Mouse (Mus musculus): ENCODE measurements around the gene Irf2bp1. TPM values are rescaled to one million over a fixed set of nuclear protein-coding genes. Genes with fewer than 3 reads are reported as not detected.

Irf2bp1 gene
- polyA plus RNA-seq, 2 experiments = 6.8 TPM

DNA sequence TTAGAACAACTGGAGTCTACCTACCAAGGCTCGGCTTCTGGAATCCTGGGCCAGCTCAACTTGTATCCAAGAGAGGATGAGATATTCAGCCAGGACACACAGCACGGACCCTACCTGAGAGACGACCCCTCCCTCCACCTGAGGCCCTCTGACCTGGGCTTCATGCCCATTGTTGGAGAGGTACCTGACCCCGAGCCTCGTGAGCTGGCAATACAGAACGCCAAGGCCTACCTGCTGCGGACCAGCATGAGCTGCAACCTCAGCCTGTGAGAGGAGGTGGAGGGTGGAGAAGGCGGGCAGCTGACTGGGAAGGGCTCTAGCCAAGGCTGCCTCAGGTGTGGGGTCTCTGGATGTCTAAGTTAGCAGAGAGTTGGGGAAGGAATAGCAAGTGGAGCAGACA is 51.3 kb downstream of the Irf2bp1 start:
- 71% methylated on average over 8 of the region's 8 CpGs for WGBS (ENCODE audit: insufficient replicate concordance)
- no peaks in the 10 kb centered on the region for H3K4me1 ChIP-seq (replicated peaks; ENCODE audit: control insufficient read depth in 2 of 2, insufficient read depth in 2 of 2, low read length in 1 of 2)
- ATAC-seq (ENCODE audit: insufficient read depth) (no peak), DNase-seq (ENCODE audit: low read depth in 3 of 3, low spot score in 3 of 3) (no peak)
- TF ChIP-seq CTCF (IDR thresholded peaks at IDR 0.05; ENCODE audit: low read depth) = no peak
- TF ChIP-seq EP300 (IDR thresholded peaks at IDR 0.05; ENCODE audit: low read depth) = no peak
- H3K36me3 ChIP-seq (replicated peaks; ENCODE audit: control insufficient read depth, insufficient read depth, low read depth) = peaks cover 2% of the 10 kb centered on the region; the same call in 1 of the 2 replicates
- no peak overlapping the region for H3K27ac ChIP-seq
- no peak overlapping the region for H3K4me2 ChIP-seq (ENCODE audit: low read depth)
- H3K9me3 ChIP-seq (ENCODE audit: control insufficient read depth, low read length) = no peaks in the 10 kb centered on the region
- no peaks in the 10 kb centered on the region for H3K27me3 ChIP-seq (ENCODE audit: control insufficient read depth, insufficient read depth, low read length)
- no peak overlapping the region for H3K9ac ChIP-seq (replicated peaks)
- no peak overlapping the region for H3K4me3 ChIP-seq (ENCODE audit: insufficient read depth in 1 of 2, low read depth in 2 of 2, low read length in 2 of 2)

Other genes starting within 250 kb of the Irf2bp1 start
- not detected in 2 replicates for gene Psg19, start 205.5 kb upstream of the Irf2bp1 start, polyA plus RNA-seq (2012; rRNA removed)
- gene Psg19, start 205.5 kb upstream of the Irf2bp1 start, polyA plus RNA-seq (2014; fragmentation: Nextera tagmentation; extraction: Ambion mirVana) = not detected in 2 replicates
- 0.03 TPM in 1 of 2 replicates, not detected in the other for gene Psg17, start 182.4 kb upstream of the Irf2bp1 start, polyA plus RNA-seq (2012; rRNA removed)
- not detected in 2 replicates for gene Psg17, start 182.4 kb upstream of the Irf2bp1 start, polyA plus RNA-seq (2014; fragmentation: Nextera tagmentation; extraction: Ambion mirVana)
- 0.16 and 0.18 TPM in 2 replicates for gene Mill2, start 164.1 kb upstream of the Irf2bp1 start, polyA plus RNA-seq (2012; rRNA removed)
- 0.09 and 0.19 TPM in 2 replicates for gene Mill2, start 164.1 kb upstream of the Irf2bp1 start, polyA plus RNA-seq (2014; fragmentation: Nextera tagmentation; extraction: Ambion mirVana)
- 10.5 and 15.1 TPM in 2 replicates for gene Pglyrp1, start 132.7 kb upstream of the Irf2bp1 start, polyA plus RNA-seq (2012; rRNA removed)
- gene Pglyrp1, start 132.7 kb upstream of the Irf2bp1 start, polyA plus RNA-seq (2014; fragmentation: Nextera tagmentation; extraction: Ambion mirVana) = 23.2 and 32.0 TPM in 2 replicates
- gene Ccdc61, start 93.6 kb upstream of the Irf2bp1 start, polyA plus RNA-seq (2012; rRNA removed) = 6.5 and 10.0 TPM in 2 replicates
- gene Ccdc61, start 93.6 kb upstream of the Irf2bp1 start, polyA plus RNA-seq (2014; fragmentation: Nextera tagmentation; extraction: Ambion mirVana) = 5.5 and 6.7 TPM in 2 replicates
- 0.11 TPM in 2 replicates for gene Nova2, start 78.2 kb upstream of the Irf2bp1 start, polyA plus RNA-seq (2012; rRNA removed)
- gene Nova2, start 78.2 kb upstream of the Irf2bp1 start, polyA plus RNA-seq (2014; fragmentation: Nextera tagmentation; extraction: Ambion mirVana) = 0.03 and 0.05 TPM in 2 replicates
- not detected in 2 replicates for gene Nanos2, start 16.6 kb upstream of the Irf2bp1 start, polyA plus RNA-seq (2012; rRNA removed)
- gene Nanos2, start 16.6 kb upstream of the Irf2bp1 start, polyA plus RNA-seq (2014; fragmentation: Nextera tagmentation; extraction: Ambion mirVana) = not detected in 2 replicates
- gene Mypop, start 12.8 kb upstream of the Irf2bp1 start, polyA plus RNA-seq (2012; rRNA removed) = 0.20 and 0.21 TPM in 2 replicates
- gene Mypop, start 12.8 kb upstream of the Irf2bp1 start, polyA plus RNA-seq (2014; fragmentation: Nextera tagmentation; extraction: Ambion mirVana) = 0.30 and 0.34 TPM in 2 replicates
- gene Foxa3, start 19.5 kb downstream of the Irf2bp1 start, polyA plus RNA-seq (2012; rRNA removed) = 12.2 and 13.9 TPM in 2 replicates
- 25.7 and 26.5 TPM in 2 replicates for gene Foxa3, start 19.5 kb downstream of the Irf2bp1 start, polyA plus RNA-seq (2014; fragmentation: Nextera tagmentation; extraction: Ambion mirVana)
- 27.3 and 29.1 TPM in 2 replicates for gene Sympk, start 20.3 kb downstream of the Irf2bp1 start, polyA plus RNA-seq (2012; rRNA removed)
- gene Sympk, start 20.3 kb downstream of the Irf2bp1 start, polyA plus RNA-seq (2014; fragmentation: Nextera tagmentation; extraction: Ambion mirVana) = 10.7 and 11.8 TPM in 2 replicates
- gene Rsph6a, start 50.6 kb downstream of the Irf2bp1 start, polyA plus RNA-seq (2012; rRNA removed) = not detected in 2 replicates
- not detected in 2 replicates for gene Rsph6a, start 50.6 kb downstream of the Irf2bp1 start, polyA plus RNA-seq (2014; fragmentation: Nextera tagmentation; extraction: Ambion mirVana)
- 18.1 and 20.2 TPM in 2 replicates for gene Dmwd, start 72.2 kb downstream of the Irf2bp1 start, polyA plus RNA-seq (2012; rRNA removed)
- 3.5 and 3.7 TPM in 2 replicates for gene Dmwd, start 72.2 kb downstream of the Irf2bp1 start, polyA plus RNA-seq (2014; fragmentation: Nextera tagmentation; extraction: Ambion mirVana)
- gene Dmpk, start 79.8 kb downstream of the Irf2bp1 start, polyA plus RNA-seq (2012; rRNA removed) = 17.9 and 20.7 TPM in 2 replicates
- gene Dmpk, start 79.8 kb downstream of the Irf2bp1 start, polyA plus RNA-seq (2014; fragmentation: Nextera tagmentation; extraction: Ambion mirVana) = 8.3 and 10.6 TPM in 2 replicates
- gene Six5, start 90.5 kb downstream of the Irf2bp1 start, polyA plus RNA-seq (2012; rRNA removed) = 3.3 and 4.3 TPM in 2 replicates
- gene Six5, start 90.5 kb downstream of the Irf2bp1 start, polyA plus RNA-seq (2014; fragmentation: Nextera tagmentation; extraction: Ambion mirVana) = 0.60 and 1.3 TPM in 2 replicates
- gene Gm4969, start 114.3 kb downstream of the Irf2bp1 start, polyA plus RNA-seq (2012; rRNA removed) = 0.14 and 0.25 TPM in 2 replicates
- gene Gm4969, start 114.3 kb downstream of the Irf2bp1 start, polyA plus RNA-seq (2014; fragmentation: Nextera tagmentation; extraction: Ambion mirVana) = 0.16 and 0.22 TPM in 2 replicates
- gene Fbxo46, start 115.8 kb downstream of the Irf2bp1 start, polyA plus RNA-seq (2012; rRNA removed) = 2.0 and 2.6 TPM in 2 replicates
- 2.6 and 3.0 TPM in 2 replicates for gene Fbxo46, start 115.8 kb downstream of the Irf2bp1 start, polyA plus RNA-seq (2014; fragmentation: Nextera tagmentation; extraction: Ambion mirVana)
- gene Qpctl, start 145.2 kb downstream of the Irf2bp1 start, polyA plus RNA-seq (2012; rRNA removed) = 2.2 and 2.3 TPM in 2 replicates
- 2.3 and 3.0 TPM in 2 replicates for gene Qpctl, start 145.2 kb downstream of the Irf2bp1 start, polyA plus RNA-seq (2014; fragmentation: Nextera tagmentation; extraction: Ambion mirVana)
- 40.7 and 67.5 TPM in 2 replicates for gene Snrpd2, start 145.7 kb downstream of the Irf2bp1 start, polyA plus RNA-seq (2012; rRNA removed)
- 75.3 and 76.0 TPM in 2 replicates for gene Snrpd2, start 145.7 kb downstream of the Irf2bp1 start, polyA plus RNA-seq (2014; fragmentation: Nextera tagmentation; extraction: Ambion mirVana)
- 0.05 and 0.16 TPM in 2 replicates for gene Gipr, start 162.1 kb downstream of the Irf2bp1 start, polyA plus RNA-seq (2012; rRNA removed)
- gene Gipr, start 162.1 kb downstream of the Irf2bp1 start, polyA plus RNA-seq (2014; fragmentation: Nextera tagmentation; extraction: Ambion mirVana) = 0.10 TPM in 1 of 2 replicates, not detected in the other
- 6.1 and 7.3 TPM in 2 replicates for gene Eml2, start 172.4 kb downstream of the Irf2bp1 start, polyA plus RNA-seq (2012; rRNA removed)
- gene Eml2, start 172.4 kb downstream of the Irf2bp1 start, polyA plus RNA-seq (2014; fragmentation: Nextera tagmentation; extraction: Ambion mirVana) = 0.98 and 1.3 TPM in 2 replicates
- 0.35 and 0.53 TPM in 2 replicates for gene Gpr4, start 208.5 kb downstream of the Irf2bp1 start, polyA plus RNA-seq (2012; rRNA removed)
- 0.10 and 0.23 TPM in 2 replicates for gene Gpr4, start 208.5 kb downstream of the Irf2bp1 start, polyA plus RNA-seq (2014; fragmentation: Nextera tagmentation; extraction: Ambion mirVana)
- gene Opa3, start 224.3 kb downstream of the Irf2bp1 start, polyA plus RNA-seq (2012; rRNA removed) = 8.3 and 9.1 TPM in 2 replicates
- gene Opa3, start 224.3 kb downstream of the Irf2bp1 start, polyA plus RNA-seq (2014; fragmentation: Nextera tagmentation; extraction: Ambion mirVana) = 12.8 and 14.6 TPM in 2 replicates